Mouse (Mus musculus): ENCODE measurements around the gene Mturn. TPM values are rescaled to one million over a fixed set of nuclear protein-coding genes. Genes with fewer than 3 reads are reported as not detected.

Gene Mturn
- 10 to 100 TPM in 8 of 26 experiments, 1 to 10 TPM in 14, under 1 TPM in 4; 0.61 to 14.7 (median 4.2) TPM for total RNA-seq (2018; cell fraction: chromatin; rRNA removed)
- total RNA-seq (2018; cell fraction: cytosol; rRNA removed): 1 to 10 TPM in 13 of 26 experiments, under 1 TPM in 13; 0.09 to 3.8 (median 1.4) TPM
- 10 to 100 TPM in 2 of 26 experiments, 1 to 10 TPM in 19, under 1 TPM in 5; 0.29 to 16.9 (median 2.9) TPM for total RNA-seq (2018; cell fraction: nucleus; rRNA removed)
- 0.75 to 3.4 TPM (median 1.9 TPM) in 3 replicates for polyA plus RNA-seq (2018)

GRCm38 (mm10) chr6:54680891-54681745, at the start of gene Mturn:
Gene Mturn (plus strand): TSS chr6:54681624.
- no peaks in the 10 kb centered on the region for H3K79me2 ChIP-seq (ENCODE audit: inconsistent target)
- WGBS (ENCODE audit: missing documents): 2% methylated on average over 46 of the region's 48 CpGs
- peak within 1 kb of the TSS; percentile 47 for H3K4me3 ChIP-seq (ENCODE audit: inconsistent target)
- no peak within 1 kb of the TSS for H3K27ac ChIP-seq
- H3K36me3 ChIP-seq (ENCODE audit: inconsistent target): no peaks in the 10 kb centered on the region

- Histone ChIP-seq H3K36me3 (ENCODE audit: inconsistent target) (no peaks in the 10 kb centered on the region), H3K27ac (no peak overlapping the region), H3K79me2 (ENCODE audit: inconsistent target) (no peaks in the 10 kb centered on the region), H3K4me3 (ENCODE audit: inconsistent target) (no peak overlapping the region)
- 96% methylated on average over 3 of the region's 3 CpGs for WGBS (ENCODE audit: missing documents)
Observed at GRCm38 (mm10) chr6:54639877-54640276, 41.5 kb upstream of the Mturn start.

GRCm38 (mm10) chr6:54641953-54642352, 39.5 kb upstream of the Mturn start:
- Histone ChIP-seq H3K4me3 (ENCODE audit: inconsistent target) (no peak overlapping the region), H3K79me2 (ENCODE audit: inconsistent target) (no peaks in the 10 kb centered on the region), H3K36me3 (ENCODE audit: inconsistent target) (no peaks in the 10 kb centered on the region), H3K27ac (no peak overlapping the region)
- 88% methylated on average over 2 of the region's 2 CpGs for WGBS (ENCODE audit: missing documents)

- WGBS (ENCODE audit: missing documents): 98% methylated on average over 4 of the region's 4 CpGs
- Histone ChIP-seq H3K27ac (no peak overlapping the region), H3K79me2 (ENCODE audit: inconsistent target) (no peaks in the 10 kb centered on the region)
Observed at GRCm38 (mm10) chr6:54643181-54643580, 38.2 kb upstream of the Mturn start.

GRCm38 (mm10) chr6:54655471-54656095, 25.8 kb upstream of the Mturn start:
- Histone ChIP-seq H3K4me3 (ENCODE audit: inconsistent target) (no peak overlapping the region), H3K79me2 (ENCODE audit: inconsistent target) (no peaks in the 10 kb centered on the region), H3K36me3 (ENCODE audit: inconsistent target) (no peaks in the 10 kb centered on the region), H3K27ac (no peak overlapping the region)
- 73% methylated on average over 11 of the region's 11 CpGs for WGBS (ENCODE audit: missing documents)

More at GRCm38 (mm10) chr6:54643181-54643580, 38.2 kb upstream of the Mturn start:
- Histone ChIP-seq H3K36me3 (ENCODE audit: inconsistent target) (no peaks in the 10 kb centered on the region), H3K4me3 (ENCODE audit: inconsistent target) (no peak overlapping the region)

GRCm38 (mm10) chr6:54657861-54658260, 23.6 kb upstream of the Mturn start:
- H3K4me3 ChIP-seq (ENCODE audit: inconsistent target): no peak overlapping the region
- no peaks in the 10 kb centered on the region for H3K79me2 ChIP-seq (ENCODE audit: inconsistent target)
- WGBS (ENCODE audit: missing documents): 100% methylated on average over 4 of the region's 6 CpGs
- no peak overlapping the region for H3K27ac ChIP-seq
- H3K36me3 ChIP-seq (ENCODE audit: inconsistent target): no peaks in the 10 kb centered on the region

- Histone ChIP-seq H3K27ac (no peak overlapping the region), H3K4me3 (ENCODE audit: inconsistent target) (no peak overlapping the region), H3K79me2 (ENCODE audit: inconsistent target) (no peaks in the 10 kb centered on the region), H3K36me3 (ENCODE audit: inconsistent target) (no peaks in the 10 kb centered on the region)
- 92% methylated on average over 6 of the region's 6 CpGs for WGBS (ENCODE audit: missing documents)
Observed at GRCm38 (mm10) chr6:54669868-54670267, 11.6 kb upstream of the Mturn start.

- H3K79me2 ChIP-seq (ENCODE audit: inconsistent target): no peaks in the 10 kb centered on the region
- 76% methylated on average over 5 of the region's 5 CpGs for WGBS (ENCODE audit: missing documents)
Observed at GRCm38 (mm10) chr6:54672901-54673300, 8.5 kb upstream of the Mturn start.

GRCm38 (mm10) chr6:54679686-54680085, 1.7 kb upstream of the Mturn start:
- Histone ChIP-seq H3K27ac (no peak overlapping the region), H3K4me3 (ENCODE audit: inconsistent target) (no peak overlapping the region), H3K36me3 (ENCODE audit: inconsistent target) (no peaks in the 10 kb centered on the region), H3K79me2 (ENCODE audit: inconsistent target) (no peaks in the 10 kb centered on the region)
- 85% methylated on average over 5 of the region's 5 CpGs for WGBS (ENCODE audit: missing documents)

More at GRCm38 (mm10) chr6:54672901-54673300, 8.5 kb upstream of the Mturn start:
- Histone ChIP-seq H3K27ac (no peak overlapping the region), H3K4me3 (ENCODE audit: inconsistent target) (no peak overlapping the region), H3K36me3 (ENCODE audit: inconsistent target) (no peaks in the 10 kb centered on the region)

GRCm38 (mm10) chr6:54681746-54682428, 463 bp downstream of the Mturn start:
- under 1% methylated on average over 61 of the region's 61 CpGs for WGBS (ENCODE audit: missing documents)
- no peaks in the 10 kb centered on the region for H3K79me2 ChIP-seq (ENCODE audit: inconsistent target)
- H3K27ac ChIP-seq: no peak overlapping the region
- H3K4me3 ChIP-seq (ENCODE audit: inconsistent target): peak overlapping the region; percentile 33
- H3K36me3 ChIP-seq (ENCODE audit: inconsistent target): no peaks in the 10 kb centered on the region

- no peaks in the 10 kb centered on the region for H3K79me2 ChIP-seq (ENCODE audit: inconsistent target)
- 59% methylated on average over 4 of the region's 4 CpGs for WGBS (ENCODE audit: missing documents)
- H3K27ac ChIP-seq: no peak overlapping the region
- no peak overlapping the region for H3K4me3 ChIP-seq (ENCODE audit: inconsistent target)
- no peaks in the 10 kb centered on the region for H3K36me3 ChIP-seq (ENCODE audit: inconsistent target)
Observed at GRCm38 (mm10) chr6:54684085-54684484, 2.7 kb downstream of the Mturn start.

GRCm38 (mm10) chr6:54685103-54685502, 3.7 kb downstream of the Mturn start:
- Histone ChIP-seq H3K27ac (no peak overlapping the region), H3K79me2 (ENCODE audit: inconsistent target) (no peaks in the 10 kb centered on the region), H3K36me3 (ENCODE audit: inconsistent target) (no peaks in the 10 kb centered on the region), H3K4me3 (ENCODE audit: inconsistent target) (no peak overlapping the region)
- 30% methylated on average over 5 of the region's 5 CpGs for WGBS (ENCODE audit: missing documents)

GRCm38 (mm10) chr6:54685716-54686395, 4.4 kb downstream of the Mturn start:
- 85% methylated on average over 13 of the region's 14 CpGs for WGBS (ENCODE audit: missing documents)
- Histone ChIP-seq H3K4me3 (ENCODE audit: inconsistent target) (no peak overlapping the region), H3K79me2 (ENCODE audit: inconsistent target) (no peaks in the 10 kb centered on the region), H3K27ac (no peak overlapping the region), H3K36me3 (ENCODE audit: inconsistent target) (no peaks in the 10 kb centered on the region)

All from macrophage (primary cell).